Mouse (Mus musculus) c-Kit-positive CD71-negative TER-119-negative erythroid progenitor cells, embryonic 14.5 days (primary cell): ENCODE results near the gene Ciz1.

Source experiments
- DNase-seq: peaks from one replicate; pipeline ENCODE4 v3.0.0-alpha.2; 2013; ENCODE audit warnings: low read depth

Gene Ciz1

DNA sequence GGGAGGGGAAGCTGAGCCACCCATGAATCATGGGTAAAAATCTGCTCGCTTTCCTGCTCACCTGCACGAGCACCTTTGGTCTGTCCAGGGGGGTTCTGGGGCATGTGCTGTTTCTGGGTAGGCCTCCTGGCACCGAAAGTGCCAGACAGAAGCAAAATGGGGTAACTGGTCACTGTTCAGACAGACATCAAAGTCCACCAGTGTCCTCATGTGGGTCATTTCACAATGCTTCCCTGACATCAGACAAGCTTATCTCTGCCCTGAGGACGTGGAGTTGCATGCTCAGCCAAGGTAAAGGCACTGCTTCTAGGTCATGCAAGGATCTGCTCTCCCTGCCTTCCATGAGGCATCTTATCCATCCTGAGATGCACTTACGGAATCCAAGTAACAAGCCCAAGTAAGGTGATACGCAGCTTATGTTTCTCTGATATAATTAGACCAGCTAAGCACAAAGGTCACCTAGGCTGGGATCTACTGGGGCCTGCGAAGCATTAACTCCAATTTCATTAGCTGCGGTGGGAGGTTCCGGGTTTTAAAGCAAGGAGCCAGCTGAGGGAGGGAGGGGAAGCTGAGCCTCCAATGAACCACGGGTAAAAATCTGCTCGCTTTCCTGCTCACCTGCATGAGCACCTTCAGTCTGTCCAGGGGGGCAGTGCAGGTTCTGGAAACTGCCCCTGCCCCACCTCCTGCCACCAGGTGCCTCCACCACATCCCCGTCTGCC is 66.5 kb downstream of the Ciz1 start:
- no peak for DNase-seq

DNA sequence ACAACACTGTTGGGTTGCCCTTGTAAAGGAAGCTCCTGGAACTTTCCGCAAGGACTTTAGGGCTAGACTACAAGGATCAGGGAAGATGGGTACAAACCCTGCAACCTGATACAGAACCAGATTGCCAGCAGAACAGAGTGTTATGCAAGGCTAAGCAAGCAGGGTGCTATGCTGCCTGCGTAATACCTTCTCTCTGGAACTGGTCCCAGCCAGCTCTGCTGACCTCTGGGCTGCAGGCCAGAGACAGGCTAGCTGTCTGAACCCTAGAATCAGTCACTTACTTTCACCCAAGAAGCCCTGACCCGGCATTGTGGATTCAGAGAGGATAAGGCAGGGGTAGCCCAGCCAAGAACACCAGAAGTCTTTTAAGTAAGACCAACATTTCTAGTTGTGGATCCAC is 67.2 kb downstream of the Ciz1 start:
- no peak for DNase-seq

DNA sequence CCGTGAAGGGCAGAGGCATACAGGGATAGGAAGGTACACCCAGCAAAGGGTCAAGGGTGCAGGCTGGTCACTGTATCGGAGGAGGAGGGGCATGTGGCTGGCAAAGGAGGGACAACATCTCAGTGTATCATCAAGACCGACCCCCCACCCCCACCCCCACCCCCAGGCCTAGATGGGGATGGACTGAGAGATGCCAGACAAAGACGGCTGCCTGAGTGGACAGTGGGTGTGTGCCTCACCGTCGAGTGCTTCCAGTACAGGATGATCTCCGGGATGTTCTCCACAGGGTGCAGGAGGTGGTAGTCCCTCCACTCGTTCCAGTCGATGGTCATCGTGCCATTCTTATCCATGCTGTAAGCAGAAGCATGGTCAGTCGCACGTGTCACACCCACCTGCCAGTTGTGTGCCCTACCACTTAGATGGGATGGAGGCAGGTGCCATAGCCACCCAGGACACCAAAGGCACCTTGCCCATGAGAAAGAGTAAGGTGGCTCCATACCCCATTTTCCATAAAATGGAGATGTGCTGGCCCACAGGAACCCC is 68.0 kb downstream of the Ciz1 start:
- DNase-seq: no peak

DNA sequence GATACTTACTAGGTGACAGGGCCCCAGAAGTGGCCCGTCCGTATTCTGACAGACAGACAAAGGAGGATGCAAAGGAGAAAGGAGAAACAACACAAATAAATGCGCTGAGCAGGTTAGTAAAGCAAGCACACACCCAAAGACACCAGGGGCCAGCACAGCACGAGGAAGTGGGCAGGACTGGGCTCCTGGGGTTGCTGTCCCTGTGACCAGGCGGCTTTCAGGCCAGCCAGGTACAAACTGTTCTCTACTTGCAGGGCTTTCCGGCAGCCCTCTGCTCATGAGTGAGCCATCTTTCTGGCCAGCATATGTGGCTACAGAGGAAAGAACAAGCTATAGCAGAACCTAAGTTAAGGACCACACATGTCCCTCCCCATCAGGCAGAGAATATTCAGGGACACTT is 68.5 kb downstream of the Ciz1 start:
- DNase-seq: no peak

DNA sequence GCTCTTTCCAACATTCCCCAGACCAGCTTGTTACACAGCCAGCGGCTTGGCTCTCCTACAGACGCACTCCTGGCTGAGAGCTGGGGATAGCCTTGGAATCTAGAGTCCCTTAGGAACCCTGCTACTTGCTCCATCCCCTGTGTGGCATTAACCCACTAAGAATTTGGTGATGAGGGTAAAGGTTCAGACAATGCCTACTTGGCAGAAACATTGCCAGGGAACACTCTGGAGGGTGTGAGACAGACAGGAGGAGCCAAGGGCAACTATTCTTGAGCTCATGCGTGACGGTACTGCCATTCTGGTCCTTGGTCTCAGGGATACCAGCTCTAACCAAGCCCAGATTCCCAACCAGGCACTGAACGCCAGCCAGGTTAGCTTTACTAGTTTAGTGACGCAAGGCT is 69.7 kb downstream of the Ciz1 start:
- no peak for DNase-seq

DNA sequence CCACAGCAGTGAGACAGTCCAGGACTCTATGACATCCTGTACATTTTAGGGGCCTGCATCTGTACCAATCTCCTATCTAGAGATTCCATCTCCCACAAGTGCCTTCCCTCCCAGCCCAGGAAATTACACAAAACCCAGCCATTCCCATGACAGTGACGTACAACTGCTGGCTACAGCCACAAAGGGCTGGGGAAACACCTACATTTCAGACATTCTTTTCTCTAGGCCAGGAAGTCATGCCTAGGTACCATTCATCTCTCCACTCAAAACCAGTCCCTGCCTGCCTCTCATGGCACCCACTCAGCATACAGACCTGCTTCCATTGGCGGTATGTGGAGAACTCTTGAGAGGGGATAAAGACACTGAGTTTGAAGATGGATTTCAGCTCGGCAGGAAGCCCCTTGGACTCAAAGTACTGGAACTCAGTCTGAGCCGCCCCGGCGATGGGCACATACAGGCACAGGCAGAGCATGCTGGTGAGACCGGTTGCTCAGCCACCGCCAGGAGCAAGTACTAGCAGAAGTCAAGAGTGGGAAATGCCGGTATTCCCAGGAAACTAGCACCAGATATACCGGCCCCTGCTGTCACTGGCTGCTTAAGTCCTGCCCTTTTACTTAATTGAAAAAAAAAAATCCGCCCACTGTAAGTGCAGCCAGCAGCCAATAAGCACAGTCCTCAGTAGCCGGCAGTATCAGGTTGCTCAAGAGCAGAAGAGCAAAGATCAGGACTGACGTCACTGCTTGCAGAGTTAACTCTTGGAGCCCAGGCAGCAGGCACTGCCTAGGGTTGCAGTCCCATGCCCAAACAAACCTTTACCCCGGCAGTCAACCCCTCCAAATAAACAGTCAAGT is 71.6 kb downstream of the Ciz1 start:
- peak; percentile 63 for DNase-seq

DNA sequence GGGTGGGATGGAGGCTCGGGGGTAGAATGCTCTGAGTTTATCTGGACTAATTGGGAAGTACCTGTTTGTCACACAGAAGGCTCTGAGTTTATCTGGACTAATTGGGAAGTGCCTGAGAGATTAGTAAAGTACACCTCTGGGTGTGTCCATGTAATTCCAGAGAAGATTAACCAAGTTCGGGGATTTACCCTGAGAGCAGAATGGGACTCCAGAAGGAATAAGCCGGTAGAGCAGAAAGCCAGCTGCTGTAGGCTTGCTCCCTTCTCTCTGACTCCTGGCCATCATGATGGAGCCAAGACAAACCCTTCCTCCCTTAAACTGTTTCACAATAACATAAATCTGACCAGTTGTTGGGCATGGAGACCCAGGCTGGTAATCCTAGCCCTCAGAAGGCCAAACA is 72.7 kb downstream of the Ciz1 start:
- DNase-seq: no peak

DNA sequence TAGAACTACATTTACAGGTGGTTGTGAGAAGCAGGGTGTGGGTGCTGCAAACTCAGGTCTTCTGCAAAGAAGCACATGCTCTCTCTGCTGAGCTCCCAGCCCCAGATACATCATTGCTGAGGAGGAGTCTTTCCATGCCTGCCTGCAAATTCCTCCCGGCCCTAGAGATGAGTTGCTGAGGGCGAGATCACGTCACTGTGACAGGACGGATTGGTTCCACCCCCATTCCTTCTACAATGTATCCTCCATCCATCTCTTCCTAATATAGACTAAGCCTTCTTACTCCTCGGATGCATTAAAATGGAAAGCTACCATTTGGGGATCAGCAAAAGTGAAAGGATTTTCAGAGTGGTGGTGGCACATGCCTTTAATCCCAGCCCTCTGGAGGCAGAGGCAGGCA is 73.4 kb downstream of the Ciz1 start:
- DNase-seq: no peak

DNA sequence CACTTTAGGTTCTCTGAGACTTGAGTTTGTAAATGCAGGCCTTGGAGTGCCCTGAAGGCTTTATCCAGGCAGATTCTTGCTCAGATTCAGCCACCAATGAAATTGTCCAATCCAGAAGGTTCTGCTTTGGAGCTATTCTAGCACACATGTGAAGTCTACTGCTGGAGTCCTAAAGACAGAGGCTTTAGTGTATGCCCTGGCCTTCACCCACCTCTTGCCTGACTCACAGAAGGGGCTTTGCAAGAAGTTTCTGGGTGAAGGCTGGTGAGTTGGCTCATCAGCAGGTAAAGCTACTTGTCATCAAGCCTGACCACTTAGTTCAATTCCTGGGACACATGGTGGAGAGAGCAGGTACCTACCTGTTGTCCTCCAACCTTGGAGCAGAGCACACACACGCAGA is 74.0 kb downstream of the Ciz1 start:
- DNase-seq: no peak

DNA sequence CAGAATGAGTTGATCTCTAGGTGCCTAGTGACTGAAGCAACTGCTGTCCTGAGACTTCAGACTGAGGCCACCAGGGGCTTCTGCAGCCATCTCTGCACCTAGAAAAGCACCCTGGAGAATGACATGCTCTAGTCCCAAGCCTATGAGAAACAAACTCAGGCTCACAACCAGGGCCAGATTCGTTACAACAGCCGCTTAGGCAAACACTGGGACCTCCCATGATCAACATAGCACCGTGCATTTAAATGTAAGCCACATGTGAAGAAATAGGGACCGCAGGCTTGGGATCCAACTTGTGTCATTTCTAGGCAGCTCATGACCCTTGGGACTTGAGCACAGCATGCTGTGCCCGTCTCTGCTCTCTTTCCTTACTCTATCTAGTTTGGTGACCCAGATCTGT is 75.6 kb downstream of the Ciz1 start:
- no peak for DNase-seq

DNA sequence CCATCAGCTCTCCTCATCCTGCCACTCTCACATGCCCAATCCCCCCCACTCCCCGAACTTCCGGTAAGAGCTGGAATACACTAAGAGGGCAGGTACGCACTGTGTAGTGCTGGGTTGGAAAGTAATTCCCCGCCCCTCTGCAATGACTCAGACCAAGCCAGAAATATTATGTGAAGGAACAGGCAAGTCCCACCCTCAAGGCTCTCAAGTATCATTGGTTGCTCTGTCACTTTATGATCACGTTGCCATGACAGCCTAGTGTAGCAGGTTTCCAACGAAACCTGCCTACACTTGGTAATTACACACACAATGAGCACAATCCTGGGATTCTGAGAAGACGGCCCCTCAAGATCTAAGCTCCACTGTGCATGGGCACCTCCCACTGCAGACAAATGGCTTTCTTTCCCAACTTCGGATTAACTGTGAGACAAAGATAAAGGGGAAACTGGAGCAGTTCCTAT is 76.2 kb downstream of the Ciz1 start:
- no peak for DNase-seq

DNA sequence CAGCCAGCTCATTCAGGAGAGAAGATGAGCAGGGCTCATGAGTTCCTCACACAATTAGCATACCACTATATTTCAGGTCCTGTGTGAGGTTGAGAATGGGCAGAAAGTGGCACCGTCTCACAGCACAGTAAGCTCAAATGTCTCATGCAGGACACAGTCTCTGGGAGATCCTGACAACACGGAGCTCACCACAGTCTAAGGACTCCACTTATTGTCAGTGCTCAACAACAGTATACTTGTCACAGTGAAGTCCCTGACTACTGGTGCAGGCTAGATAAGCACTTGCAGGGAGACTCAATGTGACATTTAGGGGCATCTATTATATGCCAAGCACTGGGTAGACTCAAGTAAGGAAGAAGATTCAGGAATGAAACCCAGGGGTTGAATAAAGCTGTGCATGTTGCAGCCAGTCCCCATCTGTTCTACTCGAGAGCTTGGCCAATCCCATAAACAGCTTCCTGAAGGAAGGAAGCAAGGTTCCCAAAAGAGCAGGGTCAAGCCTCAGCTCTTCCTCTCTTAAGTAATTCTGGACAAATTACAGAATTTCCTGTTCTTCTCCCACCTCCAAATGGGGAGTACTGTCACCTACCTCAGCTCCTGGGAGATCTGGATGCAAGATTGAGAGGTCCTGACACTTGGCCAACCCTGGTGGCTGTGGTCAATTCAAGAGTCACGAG is 77.2 kb downstream of the Ciz1 start:
- no peak for DNase-seq
